Mouse (Mus musculus) heart, postnatal 4 days (tissue): ENCODE measurements around the gene Grid2. TPM values are rescaled to one million over a fixed set of nuclear protein-coding genes. Genes with fewer than 3 reads are reported as not detected.

Source experiments
- DNase-seq: peaks from one replicate; pipeline ENCODE4 v3.0.0; 2021
- total RNA-seq, 2 experiments: library from RNA; stranded (reverse); gene quantifications; 2 replicates each; pipeline ENCODE4 v1.2.3; 2021

Gene Grid2
- total RNA-seq, 2 experiments from 2014 or later: 0.25 to 0.29 TPM

DNA sequence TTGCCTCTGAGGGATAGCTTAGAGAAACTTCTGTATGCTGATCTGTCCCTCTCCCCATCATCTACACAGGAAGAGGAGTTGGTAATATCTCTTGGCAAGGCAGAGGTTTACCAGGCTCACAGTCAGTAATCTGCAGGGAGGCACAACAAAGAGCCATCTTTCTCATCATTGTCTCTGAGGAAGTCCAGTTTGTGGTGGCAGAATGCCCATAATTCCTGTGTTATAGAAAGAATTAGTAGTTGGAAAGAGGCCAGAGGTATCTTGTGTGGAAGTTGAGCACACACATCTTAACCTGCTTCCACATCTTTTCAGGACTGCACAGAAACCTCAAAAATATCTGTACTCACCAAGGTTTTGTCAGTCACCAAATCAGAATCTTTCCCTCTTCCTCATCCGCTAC, 1071.3 kb downstream of the Grid2 start:
- DNase-seq: no peak

DNA sequence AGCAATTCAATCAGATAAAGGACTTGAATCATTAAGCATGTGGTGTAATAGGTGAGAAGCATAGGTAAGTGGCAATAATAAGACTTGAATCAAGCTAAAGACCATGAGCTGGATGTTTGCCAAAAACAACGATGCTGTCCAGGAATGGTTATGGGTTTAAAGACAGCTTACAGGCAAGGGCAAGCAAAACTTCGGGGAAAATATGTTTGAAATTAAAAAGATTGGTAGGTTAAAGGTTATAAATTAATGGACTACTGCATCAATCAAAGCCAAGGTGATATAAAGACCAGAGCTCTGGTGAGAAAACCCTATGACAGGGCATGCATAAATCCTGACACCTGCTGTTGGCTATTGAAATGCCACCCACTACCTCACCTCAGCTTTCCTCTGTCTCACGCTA, 1072.2 kb downstream of the Grid2 start:
- no peak for DNase-seq

DNA sequence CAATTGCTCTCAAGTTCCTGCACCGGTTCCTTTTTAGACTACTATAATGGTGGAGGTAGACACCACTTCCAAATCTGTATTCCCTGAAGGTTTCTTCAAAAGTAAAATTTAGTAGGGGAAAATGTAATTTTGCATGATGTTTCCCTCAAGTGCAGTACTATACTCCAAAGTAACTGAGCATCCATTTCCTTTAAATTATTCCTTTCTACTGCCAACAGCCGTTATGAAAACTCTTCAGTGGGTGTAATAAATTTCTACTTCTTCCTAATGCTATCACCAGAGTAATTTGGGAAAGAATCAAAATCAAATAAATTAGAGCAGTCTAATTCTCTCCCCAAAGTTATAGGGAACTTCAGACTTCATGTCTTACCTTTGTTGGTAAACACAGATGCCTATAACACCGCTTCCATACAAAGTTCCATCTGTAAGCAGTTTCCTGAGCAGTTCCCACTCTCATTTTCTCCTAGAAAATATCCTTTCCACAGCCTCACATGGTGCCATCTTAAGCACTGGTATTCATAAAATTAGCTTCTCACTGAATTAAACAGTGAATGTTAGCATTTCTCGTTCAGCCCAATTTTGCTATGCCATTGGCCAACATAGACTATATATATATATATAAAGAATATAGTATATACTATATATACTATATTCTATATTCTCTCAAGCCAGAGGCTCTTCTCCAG, 1142.9 kb downstream of the Grid2 start:
- DNase-seq: no peak

DNA sequence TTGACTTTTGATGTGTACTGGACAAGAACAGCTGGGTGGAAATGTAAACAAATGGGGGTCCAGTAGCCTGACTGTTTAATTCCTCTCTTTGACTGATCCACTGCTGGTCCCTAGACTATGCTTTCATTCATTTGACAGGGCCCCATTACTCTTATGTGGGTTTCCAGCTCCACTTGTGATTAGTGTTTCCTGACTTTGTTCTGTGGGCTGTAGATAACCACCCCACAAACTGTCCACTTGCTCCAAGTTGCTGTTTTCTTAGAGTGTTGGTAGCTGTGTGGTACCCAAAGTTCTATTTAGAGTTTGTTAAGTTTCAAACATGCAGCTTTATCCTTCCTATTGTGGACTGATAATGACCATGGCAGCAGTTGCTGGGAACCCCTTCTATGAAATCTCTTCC, 1172.0 kb downstream of the Grid2 start:
- no peak for DNase-seq

DNA sequence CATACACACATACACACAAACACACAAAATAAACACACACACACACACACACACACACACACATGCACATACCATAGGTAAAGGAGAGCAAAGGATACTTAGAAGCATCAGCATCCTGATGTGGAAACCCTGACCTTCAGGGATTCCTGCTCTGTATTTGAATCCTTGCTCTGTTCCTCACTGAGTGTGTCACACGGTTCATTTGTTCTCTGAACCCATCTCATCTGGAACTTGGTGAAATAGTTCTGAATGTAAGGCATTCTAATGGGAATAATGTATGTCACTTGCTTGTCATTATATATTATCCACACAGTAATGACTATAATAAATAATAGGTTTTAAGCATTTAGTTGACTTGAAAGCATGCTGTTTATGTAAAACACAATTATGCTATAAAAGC, 1173.2 kb downstream of the Grid2 start:
- no peak for DNase-seq

DNA sequence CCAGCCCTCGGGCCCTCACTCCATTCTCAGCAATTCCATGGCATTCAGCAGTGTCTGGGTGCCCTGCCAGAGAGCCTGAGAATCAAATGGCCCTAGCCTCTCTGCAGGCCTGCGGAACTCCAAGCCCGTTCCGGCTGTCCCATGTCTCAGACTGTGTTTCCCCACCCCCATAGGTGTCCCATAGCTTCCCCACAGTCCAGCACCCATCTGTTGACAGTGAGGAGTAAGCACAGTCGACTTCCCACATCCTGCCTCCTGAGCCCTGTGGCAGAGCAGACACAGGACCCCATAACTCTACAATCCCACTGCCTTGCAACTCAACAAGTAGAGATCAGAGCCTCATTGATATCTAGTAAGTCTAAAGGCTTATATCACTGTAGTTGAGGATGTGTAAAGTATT, 1192.5 kb downstream of the Grid2 start:
- DNase-seq: no peak

DNA sequence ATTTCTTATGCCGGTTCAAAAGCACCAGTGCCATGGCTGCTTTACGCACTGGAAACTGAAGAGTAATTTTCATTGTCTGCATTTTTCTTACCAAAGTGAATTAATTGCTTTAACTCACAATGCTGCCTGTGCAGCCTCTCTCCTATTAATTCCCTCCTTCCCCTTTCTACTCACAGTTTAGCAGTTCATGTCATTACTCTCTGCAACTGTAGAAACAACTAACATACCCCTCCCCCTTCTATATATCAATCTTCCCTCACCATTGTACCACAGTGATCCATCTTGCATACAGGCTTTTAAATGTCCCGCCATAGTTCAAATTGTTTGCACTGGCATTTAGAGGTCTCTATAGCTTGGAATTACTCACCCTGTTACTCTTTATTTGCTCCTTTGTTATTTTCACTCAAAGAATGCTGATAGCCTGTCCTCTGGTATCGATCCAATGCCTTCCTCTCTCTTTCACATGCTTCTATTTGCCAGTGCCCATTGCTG, 1193.2 kb downstream of the Grid2 start:
- no peak for DNase-seq

DNA sequence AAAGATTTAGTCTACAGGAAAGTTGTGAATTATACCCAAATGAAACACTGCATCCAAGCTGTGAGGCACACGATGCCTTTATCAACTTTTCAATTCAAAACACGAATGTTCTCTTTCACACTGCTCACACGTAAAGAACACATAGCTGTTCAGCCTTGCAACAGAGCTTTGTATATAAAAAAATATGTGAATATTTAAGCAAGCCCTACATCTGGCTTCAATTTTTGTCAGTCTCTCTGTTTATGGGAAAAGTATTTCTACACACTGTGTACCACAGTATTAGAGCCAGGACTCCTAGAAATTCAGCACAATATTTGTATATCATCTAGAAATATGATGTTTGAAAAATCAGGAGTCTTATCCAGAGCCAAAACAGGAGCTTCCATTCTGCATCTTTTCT, 1195.1 kb downstream of the Grid2 start:
- no peak for DNase-seq

DNA sequence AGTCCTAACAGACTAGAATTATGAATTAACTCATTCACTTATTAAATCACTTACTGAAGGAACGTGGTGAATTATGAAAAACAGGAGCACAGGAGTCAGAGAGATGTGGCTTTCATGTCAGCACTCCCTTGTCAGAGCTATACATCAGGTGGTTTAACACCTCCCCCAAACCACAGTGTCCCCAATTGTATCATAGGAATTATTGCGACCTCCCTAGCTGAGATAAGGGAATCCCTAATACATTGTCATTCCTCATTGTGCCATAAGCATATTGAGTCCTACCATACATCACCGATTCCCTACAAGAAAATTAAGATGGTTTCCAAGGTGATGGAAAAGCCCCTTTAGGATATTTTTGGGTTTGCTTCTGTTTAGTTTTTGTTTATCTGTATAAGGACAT, 1224.2 kb downstream of the Grid2 start:
- DNase-seq: no peak

DNA sequence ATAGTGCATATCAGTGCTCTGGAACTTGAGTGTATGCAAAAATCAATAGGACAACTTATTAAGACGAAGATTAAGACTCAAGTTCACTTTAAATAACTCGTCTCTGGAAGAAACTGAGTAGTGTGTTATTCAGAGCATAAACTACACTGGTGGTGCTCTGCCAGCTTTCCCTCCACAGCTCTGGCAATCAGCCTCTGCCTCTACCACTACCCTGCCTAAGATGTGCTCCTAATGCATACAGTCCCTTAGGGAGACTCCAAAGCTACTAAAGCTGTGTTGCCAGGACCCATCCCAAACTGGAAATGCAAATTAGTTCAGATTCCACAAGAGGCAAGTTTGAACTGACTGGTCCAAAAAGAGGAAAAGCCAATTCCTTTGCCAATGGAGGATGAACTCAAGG, 1224.9 kb downstream of the Grid2 start:
- no peak for DNase-seq

DNA sequence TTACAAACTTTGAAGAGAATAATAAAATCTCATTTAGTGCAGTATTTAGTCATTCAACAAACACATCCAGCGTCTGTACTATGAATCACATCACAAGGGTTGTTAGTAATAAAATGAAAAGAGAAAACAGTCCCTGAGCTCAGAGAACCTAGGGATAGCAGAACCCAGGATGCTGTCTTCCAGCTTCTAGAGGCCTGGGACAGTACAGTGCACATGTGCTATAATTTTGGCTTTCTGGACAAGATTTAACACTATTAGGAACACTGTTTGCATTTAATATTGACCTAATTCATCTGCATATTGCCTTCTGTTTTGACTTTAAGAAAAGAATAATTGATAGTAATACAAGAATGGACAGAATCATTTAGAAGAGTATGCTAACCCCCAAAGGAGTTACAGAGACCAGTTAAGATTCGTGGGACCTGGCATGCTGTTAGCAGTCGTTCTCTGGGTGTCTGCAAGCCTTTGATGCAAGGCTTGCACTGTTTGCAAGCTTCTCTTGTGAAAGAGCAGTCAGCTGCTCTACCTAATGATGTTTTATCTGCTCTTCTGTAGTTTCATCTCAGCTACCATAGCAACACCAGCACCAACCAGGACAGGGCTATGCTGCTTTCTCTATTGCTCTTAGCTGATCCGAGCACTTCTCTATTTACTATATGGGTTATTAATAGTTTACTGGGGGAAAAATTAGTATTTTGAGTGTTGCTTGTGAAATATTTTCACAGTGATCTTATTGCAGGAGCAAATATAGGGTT, 1234.8 kb downstream of the Grid2 start:
- no peak for DNase-seq

DNA sequence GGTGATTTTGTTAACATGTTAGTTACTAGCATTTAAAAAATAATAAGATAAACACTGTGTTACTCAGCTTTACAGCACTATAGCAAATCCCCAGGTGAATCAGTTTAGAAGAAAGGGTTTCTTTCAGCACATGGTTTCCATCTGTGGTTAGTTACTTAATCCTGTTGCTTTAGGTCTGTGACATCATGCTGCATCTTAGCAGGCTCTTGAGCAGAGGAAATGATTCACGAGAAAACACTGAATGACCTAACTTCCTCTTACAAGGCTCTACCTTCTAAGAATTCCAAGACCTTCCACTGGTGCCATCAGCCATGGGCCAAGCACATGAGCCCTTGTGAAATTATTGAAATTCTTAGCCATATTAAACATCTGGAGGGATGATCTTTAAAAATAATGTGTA, 1248.7 kb downstream of the Grid2 start:
- DNase-seq: no peak

DNA sequence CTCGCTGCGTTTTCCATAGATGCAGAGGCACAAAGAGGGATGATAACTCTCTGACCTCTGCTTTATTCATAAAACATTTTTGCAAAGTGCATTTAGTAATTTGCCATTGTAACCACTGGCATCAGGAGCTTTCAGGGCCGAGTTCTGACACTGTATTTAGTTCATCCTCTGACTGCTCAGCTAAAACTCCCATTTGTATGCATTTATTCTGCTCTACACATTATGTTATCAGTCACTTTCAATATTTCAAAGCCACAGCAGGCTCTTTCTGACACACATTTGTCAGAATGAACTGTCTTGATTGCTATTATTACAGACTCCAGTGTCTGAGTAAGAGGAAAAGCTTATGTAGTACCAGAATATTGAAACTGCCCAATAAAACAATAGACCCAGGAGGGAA, 1286.5 kb downstream of the Grid2 start:
- no peak for DNase-seq

DNA sequence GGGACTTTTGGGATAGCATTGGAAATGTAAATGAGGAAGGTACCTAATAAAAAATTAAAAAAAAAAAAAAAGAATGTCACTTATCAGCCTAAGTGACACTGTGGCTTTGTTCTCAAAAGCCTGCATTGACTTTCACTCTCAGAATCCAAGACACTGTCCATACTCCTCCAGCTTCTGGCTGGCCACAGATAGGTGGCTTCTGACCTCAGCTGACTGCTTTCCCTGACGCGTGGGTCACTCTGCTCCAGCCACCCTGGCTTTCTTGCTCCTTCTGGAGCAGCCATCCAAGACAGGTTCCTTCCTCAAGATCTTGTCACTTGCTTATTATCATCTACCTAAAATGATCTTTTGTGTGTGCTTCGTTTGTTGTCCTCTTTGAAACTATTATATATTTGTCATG, 1298.0 kb downstream of the Grid2 start:
- no peak for DNase-seq

DNA sequence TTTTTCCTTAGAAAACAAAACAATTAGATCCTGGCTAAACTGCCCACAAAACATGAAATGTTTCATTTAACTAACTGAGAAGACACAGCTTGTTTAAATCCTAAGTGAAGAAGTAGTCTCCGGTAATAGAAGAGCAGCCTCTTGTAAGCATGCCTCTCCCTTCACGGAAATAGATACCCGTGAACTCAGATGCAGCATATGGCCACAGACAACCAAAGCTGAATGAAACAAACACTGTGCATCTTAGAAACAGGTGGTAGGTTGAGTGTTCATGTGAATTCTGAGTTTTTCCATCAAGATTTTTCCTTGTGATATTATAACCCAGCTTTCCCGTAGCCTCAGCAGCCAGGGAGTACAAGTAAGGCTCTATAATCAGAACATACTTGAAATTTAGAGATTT, 1299.5 kb downstream of the Grid2 start:
- DNase-seq: no peak

DNA sequence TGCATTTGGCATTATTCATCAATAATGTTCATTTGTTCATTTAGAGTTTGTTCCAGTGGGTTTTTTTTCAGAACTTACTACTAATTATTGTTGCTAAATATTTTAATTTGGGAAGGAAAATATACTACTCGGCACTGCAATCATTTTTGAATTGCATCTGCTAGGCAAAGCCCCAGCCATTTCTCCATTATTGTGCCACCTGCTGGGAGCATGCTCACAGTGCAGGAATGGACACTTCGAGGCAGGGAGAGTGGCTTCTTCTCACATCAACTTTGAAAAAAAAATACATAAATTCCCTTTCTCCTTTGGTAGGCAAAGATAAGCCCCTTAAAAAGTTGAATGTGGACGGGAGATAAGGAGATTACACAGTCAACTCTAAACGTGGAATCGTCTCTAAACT, 1312.9 kb downstream of the Grid2 start:
- peak; percentile 49 for DNase-seq

DNA sequence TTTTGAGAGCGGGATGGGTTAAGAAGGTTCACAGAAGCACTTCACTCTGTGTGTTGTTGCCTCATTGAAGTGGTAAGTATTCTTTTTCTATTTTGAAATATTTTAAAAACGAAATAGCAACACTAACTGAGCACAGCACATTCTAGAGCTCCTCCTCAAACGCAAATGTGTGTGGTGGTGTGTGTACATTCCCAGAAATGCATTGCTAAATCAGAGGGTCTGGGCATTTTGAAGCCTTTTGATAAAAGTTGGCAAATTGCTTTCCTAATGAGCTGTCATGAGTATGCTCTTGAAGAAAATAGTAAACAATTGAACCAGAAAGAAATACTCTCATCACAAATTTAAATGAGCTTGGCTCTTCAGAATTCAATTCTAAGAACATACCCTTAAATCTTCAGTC, 1325.7 kb downstream of the Grid2 start:
- no peak for DNase-seq

DNA sequence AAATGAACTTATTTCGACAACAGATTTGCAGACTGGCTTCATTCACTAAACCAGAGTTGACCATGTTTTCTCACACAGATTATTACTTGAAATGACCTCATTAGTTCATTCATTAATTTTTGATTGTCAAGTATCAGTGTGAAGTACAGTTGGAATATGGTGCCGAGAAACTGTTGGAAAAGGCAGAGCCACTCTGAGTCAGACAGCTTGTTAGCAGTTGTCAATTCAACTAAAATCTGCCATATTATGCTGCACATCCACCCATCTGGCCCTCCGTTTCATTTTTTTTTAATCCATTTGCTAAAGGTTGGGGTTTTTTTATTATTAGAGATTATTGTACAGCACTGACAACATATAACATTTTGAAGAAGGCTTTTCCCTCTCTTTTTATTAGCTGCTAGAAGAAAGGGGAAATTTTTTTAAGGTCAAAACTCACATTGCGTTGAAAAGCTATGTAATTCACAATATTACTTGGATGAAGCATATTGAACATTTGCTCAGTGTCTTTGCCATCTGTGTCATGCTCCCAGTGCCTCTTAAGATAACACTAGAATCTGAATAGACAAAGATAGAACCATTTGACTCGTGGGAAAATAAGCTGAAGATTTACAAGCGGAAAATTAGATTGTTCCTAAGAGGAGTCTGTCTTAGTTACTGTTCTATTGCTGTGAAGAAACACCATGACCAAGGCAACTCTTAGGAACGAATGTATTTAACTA, 1333.0 kb downstream of the Grid2 start:
- DNase-seq: no peak

DNA sequence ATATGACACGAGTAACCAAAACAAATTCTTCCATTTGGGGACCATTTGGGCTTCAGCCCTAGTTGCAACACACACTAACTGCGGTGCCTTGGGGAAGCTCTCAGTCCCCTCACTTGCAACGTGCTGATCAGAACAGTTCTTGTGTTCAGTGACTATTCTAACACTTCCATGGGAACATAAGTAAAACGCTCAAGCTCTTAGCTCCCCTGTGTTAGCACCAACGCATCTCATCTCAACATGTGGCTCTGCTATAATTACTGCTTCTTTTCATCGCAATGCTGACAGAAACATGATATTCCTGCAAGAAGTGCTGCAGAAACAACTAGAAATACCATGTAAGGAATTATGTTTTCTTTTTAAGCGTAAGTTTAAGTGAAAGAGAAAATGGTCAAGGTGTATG, 1340.6 kb downstream of the Grid2 start:
- no peak for DNase-seq

DNA sequence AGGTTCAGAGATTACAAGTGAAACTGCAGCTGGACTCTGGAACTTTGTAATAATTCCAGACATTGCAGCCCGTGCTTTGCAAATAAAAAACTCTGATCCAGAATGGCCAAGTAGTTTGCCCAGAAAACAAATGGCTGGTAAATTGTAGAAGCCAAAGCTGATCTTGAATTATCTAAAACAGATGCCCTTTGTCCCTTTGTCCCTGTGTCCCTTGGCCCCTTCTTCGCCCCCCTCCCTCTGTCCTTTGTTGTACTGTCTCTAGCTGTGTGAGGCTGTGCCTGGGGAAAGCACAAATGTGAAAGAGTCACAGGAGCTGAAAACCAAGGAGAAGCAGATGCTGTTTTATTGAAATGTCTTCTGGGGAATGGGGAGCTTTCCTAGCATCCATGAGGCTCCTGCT, 1341.2 kb downstream of the Grid2 start:
- DNase-seq: no peak

DNA sequence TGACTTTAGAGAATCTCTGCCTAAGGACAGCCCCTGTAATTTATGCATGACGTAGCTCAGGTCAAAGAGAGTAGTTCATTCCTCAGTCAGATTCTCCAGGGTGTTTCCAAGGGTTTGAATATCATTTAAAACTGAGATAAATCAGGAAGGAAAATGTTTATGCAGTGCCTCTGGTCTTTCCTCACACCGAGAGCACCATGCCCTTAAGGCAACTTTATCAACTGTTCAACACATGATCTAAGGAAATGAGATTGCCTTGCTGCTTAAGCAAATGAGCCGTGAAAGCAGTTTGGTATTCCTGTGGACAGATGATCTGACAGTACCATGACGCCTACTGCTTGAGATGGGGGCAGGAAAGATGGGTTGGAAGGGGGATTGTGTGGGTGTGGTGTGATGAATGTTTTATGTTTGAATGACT, 1342.5 kb downstream of the Grid2 start:
- DNase-seq: no peak

DNA sequence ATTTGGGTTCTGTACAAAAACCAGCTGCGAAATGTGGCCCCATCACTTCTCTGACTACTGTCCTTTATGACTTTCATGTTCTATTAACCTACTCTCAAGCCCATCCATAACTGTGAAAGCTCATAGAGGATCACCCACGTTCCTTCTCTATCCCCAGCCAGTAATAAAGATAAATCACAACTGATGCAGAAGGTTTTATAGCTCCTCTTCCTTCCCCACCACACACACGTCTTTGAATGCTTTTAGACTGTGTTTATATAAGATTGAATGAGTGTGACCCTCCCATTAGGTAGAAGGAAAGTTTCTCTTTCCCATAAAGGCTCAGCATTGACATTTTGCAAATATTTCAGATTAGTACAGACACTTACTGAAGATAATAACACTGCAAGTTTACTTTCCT, 1350.1 kb downstream of the Grid2 start:
- DNase-seq: no peak

DNA sequence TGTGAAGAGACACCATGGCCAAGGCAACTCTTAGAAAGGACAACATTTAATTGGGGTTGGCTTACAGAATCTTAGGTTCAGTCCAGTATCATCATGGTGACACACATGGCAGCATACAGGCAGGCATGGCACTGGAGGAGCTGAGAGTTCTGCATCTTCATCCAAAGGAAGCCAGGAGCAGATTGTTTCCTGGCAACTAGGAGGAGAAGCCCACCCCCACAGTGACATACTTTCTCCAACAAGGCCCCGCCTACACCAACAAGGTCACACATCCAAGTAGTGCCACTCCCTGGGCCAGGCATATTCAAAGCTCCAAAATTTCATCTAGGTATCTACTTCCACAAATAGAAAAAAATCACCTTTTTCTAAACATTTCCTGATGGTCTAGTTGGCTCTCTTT, 1351.4 kb downstream of the Grid2 start:
- no peak for DNase-seq

DNA sequence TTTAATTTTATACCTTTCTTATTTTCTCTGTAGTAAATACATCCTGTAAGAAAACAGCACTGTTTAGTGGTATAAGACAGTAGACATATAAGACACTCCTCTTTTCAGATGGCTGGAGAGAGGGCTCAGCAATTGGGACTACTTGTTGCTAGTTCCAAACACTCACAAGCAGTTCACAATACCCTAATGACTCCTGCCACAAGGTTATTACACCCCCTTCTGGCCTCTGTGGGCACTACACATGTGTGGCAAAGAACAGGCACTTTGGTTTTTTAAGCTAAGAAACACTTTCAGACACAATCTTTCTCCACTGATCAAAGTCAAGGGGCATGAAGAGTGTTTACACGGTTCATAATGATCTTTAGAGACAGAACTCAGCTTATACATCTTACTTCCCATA, 1352.3 kb downstream of the Grid2 start:
- peak; percentile 7 for DNase-seq
